Mouse (Mus musculus): ENCODE results near the gene Sde2.

Gene Sde2

GRCm38 (mm10) chr1:180850316-180851270, at the start of gene Sde2:
Gene Sde2, plus strand, starts transcription at chr1:180851127.
- DNase-seq (ENCODE audit: low read depth): peak; percentile 100

- DNase-seq (ENCODE audit: low read depth): no peak
These were observed 49.4 kb upstream of the Sde2 start for GRCm38 (mm10) chr1:180801466-180801994.

DNA sequence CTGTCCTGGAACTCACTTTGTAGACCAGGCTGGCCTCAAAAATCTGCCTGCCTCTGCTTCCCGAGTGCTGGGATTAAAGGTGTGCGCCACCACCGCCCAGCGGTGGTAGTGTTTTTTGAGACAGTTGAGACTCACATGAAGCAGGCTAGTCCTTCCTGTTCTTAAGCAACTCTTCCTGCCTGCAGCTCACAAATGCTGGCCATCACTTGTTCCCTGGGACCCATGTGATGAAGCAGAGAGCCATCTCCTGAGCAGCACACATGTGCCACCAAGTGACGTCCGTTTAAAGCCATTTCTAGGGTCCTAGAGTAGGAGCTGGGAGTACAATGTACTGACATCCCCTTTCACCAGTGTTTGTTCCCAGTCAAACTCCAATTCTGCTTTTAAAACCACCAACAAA, 47.0 kb upstream of the Sde2 start:
- DNase-seq (ENCODE audit: low read depth): no peak

DNA sequence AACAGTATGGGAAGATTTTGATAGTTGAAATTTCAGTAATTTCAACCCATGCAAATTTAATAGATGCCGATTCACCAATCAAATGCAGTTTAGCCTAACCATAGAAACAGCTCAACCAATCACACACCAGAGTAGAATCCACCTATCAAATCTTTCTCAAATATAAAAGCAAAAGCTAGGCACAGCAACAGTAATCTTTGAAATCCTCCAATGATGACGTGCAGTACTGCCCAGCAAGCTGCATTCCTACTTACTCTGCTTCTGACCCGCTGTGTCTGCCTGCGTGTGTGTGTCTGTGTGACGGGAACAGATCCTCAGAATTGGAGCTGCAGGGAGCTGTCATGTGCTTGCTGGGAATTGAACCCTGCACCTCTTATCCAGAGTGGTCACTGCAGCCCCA, 42.1 kb upstream of the Sde2 start:
- DNase-seq (ENCODE audit: low read depth): no peak

- DNase-seq (ENCODE audit: low read depth): no peak
These were observed 40.0 kb upstream of the Sde2 start for GRCm38 (mm10) chr1:180810976-180811375.

DNA sequence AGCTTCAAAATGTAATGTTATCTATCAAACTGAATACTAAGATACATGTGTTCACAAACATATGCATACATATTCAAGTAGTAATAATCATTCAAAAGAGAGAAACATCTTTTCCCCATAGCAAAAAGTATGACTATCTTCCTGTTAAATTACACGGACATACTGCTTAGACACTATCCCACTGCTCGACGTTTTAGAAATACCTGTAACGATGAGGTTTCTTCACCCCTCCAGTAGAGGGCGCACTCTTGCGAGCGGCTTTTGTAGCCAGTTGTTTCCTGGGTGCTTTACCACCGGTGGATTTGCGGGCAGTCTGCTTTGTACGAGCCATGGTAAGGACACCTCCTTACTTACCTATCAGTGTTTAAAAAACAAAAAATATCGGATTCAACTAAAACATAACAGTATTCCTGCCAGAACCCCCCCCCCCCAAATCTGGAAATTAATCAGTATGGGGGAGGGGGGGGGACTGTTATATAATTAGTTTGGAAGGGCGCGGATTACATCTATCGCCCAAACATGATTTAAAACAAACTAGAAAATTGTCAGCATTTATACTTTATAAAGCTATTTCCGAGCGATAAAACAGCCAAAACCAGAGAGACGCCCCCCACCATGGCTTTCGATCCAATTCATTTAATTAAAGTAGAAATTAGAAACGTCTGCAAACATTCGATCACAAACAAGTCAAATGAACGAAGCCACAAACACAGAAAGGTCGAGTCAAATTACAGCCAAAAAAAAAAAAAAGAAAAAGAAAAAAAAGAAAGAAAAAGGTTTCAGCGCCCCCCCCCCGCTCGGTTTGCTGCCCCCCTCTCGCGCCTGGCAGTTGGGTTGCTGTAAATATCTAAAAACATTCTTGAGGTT, 39.1 kb upstream of the Sde2 start:
- DNase-seq (ENCODE audit: low read depth): no peak

DNA sequence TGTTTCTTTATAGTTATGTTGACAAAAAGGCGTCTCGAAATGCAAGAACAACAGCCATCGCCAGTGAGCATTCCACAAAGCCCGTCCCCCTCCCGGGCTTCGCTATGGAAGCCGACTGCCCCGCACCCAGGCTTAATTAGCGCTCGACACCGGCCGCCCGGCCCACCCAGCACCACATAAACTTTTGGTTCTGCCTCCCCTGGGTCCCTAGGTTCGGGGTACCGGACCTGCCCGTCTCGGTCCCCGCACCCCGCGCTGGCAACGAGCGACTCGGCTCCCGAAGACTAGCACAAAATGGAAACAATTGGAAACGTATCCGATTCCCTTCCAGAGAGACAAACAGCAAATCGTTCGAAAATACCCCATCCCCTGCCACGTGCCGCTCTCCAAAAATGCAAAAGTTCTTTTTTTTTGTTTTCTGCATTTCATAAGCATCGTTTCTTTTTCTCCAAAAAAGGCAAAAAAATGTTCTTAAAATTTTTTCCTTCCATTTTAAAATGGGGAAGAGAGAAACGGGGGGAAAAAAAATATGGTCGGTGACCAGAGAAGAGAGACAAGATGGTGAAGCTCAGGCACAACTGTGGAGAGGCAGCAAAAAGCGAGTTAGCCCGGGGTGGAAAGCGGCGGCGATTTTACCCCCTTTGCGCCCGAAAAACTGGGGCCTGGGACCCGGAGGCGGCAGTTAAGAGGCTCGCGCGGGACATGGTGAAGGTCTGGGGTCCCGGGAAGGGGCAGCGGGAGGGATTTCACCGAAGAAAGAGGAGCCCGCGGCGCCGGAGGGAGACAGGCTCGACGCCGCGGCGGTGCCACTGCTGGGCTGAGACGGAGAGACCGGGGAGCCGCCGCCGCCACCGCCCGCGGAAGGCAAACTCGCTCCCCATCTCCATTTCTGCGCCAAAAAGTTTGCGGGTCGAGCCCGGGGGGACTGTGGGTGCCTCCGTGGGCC, 38.2 kb upstream of the Sde2 start:
- DNase-seq (ENCODE audit: low read depth): no peak

DNA sequence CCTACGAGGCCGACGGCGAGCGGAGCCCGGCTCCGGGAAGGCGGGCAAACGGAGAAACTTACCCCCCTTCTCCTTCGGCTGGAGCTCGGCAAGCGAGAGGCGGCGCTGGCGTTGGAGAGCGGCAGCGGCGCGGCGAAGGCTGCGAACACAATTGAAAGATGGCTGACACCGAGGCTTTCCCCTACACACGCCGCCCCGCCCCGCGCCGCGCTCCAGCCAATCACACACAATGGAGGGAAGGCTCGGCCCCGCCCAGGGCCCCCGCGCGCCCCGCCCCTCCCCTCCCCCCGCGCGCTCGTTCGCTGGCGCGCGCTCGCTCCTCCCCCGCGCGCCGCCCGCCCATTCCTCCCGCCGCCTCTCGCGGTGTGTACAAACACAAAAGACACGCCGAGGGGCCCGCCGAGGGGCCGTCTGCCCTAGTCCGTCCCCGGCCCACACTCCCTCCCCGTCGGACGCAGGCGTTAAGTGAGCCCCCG, 37.5 kb upstream of the Sde2 start:
- DNase-seq (ENCODE audit: low read depth): peak; percentile 79

DNA sequence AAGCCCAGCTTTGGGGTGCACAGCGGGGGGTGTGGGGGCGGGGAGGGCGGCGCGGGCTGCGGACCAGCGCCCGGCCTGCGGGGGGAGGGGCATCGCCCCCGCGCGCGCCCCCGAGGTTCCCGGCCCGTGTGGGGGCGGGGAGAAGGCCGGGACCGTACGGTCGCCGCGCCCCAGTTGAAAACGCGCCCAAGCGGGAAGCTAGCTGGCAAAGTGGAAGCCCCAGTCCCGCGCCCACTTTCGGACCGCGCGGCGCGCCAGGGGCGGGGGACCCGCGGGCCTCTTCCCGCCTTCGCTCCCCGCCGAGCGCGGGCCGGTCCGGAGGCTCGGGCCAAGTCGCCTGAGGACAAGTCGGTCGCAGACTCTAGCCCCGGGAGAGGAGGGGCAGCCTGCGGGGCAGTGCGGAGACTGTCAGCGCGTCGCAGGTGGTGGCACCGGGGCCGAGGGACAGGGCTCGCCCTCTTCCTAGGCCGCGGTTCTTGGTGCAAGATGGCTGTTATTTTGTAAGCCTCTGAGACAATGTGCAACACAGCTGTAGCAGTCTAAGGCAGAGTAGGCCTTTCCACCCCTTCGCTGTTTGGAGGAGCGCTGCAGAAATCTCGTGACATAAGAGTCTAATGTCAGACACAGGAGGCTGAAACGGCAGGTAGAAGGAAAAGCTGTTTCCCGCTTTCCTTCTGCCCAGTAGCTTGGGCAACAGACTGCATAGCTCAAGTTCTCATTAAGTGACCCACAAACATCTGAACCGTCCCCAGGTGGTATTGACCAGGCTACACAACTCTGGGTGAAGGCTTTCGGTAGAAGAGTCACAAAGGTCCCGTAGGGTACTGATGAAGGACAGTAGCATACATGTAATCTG, 36.8 kb upstream of the Sde2 start, which contains the start of gene H3f3a:
Gene H3f3a, minus strand, starts transcription at position 59 of the 856 bp plus-strand sequence.
- peak; percentile 58 for DNase-seq (ENCODE audit: low read depth)

DNA sequence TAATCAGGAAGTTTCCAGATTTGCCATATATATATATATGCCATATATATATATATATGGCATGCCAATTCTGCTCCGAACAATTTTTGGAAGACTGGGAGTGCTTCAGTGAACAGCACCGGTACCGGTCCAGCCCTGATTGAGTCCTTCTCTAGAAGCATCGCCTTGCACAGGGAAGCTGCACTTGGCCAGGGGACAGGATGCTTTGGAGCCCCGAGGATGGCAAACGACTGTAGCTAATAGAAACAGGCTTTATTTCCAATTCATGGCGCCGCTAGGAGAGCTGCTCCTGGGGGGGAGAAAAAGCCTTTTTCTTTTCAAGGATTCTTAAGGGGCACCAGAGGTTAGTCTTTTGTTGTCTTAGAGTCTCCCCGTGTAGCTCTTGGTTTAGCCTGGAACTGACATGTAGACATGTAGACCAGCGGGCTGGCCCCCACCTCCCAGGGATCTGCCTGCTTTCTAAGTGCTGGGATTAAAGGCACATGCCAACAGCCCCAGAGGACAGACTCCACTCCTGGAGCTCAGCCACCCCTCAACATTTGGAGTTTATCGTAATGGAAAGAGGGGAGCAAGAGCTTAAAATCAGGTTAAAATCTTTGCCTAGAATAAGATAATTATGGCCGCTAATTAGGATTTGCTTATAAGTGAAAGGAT, 35.4 kb upstream of the Sde2 start:
- DNase-seq (ENCODE audit: low read depth): no peak

GRCm38 (mm10) chr1:180818000-180818399, 32.9 kb upstream of the Sde2 start:
- DNase-seq (ENCODE audit: low read depth): peak; percentile 70

GRCm38 (mm10) chr1:180821101-180821500, 29.8 kb upstream of the Sde2 start:
- no peak for DNase-seq (ENCODE audit: low read depth)

DNA sequence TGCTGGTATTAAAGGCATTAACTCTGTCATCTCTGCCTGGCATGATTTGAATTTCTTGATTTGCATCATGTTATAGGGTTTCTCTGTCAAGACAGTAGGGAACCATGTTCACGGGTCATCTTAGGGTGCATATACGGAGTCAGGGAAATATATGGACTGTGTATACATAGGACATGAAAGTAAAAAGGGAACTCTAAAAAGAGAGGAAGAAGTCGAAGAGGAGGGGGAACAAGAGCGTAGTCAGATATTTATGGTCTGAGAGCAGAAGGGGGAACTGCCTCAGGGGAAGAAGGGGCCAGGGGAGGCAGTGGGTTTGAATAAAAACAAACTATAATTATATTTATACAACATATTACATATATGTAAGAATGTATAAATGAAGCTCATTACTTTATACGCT, 28.7 kb upstream of the Sde2 start:
- DNase-seq (ENCODE audit: low read depth): no peak

GRCm38 (mm10) chr1:180823716-180824115, 27.2 kb upstream of the Sde2 start:
- no peak for DNase-seq (ENCODE audit: low read depth)

- DNase-seq (ENCODE audit: low read depth): no peak
These were observed 26.2 kb upstream of the Sde2 start for GRCm38 (mm10) chr1:180824721-180825120.

DNA sequence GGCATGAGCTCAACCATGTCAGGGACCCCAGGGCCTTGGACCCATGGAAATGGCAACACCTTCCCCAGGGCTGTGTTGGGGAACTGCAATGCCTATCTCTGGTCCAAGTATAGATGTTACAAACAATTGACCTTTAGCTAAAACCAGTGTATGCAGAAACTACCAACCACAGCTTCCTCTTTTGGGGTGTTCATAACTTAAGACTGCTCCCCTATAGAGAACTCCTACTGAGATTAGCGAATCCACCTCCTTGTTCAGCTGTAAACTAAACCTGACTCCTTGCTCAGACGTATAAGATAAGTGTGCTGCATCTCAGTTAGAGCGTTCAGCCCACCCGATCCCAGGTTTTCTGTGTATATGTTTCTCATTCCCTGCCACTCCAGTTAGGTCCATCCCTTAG, 24.3 kb upstream of the Sde2 start:
- no peak for DNase-seq (ENCODE audit: low read depth)

DNA sequence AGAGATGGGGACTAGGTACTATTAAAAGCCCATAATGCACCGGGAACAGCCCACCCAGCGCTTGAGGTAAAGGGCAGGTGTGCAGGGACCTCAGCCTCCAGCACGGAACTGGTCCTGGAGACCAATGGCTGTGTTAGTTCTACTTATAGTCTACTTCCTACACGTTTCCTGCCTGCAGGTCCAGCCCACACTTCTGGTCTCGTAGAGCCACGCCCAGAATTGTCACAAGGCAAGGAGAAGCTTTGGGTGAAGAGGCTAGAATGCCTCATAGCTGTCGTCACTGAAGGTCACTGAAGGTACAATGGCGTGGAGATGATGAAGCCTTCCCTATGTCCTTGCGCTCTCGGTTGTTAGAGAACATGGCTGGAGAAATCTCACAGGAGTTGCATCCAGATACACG, 21.2 kb upstream of the Sde2 start:
- no peak for DNase-seq (ENCODE audit: low read depth)

- DNase-seq (ENCODE audit: low read depth): no peak
These were observed 20.8 kb upstream of the Sde2 start for GRCm38 (mm10) chr1:180830175-180830574.

- DNase-seq (ENCODE audit: low read depth): no peak
These were observed 20.2 kb upstream of the Sde2 start for GRCm38 (mm10) chr1:180830588-180831346.
